Mouse (Mus musculus): ENCODE measurements around the gene S100a1. TPM values are rescaled to one million over a fixed set of nuclear protein-coding genes. Genes with fewer than 3 reads are reported as not detected.
A peak's percentile ranks its signal among the peaks of the same experiment; 100 is the strongest.

Gene S100a1
- polyA plus RNA-seq, 1 experiment = 189 TPM

DNA sequence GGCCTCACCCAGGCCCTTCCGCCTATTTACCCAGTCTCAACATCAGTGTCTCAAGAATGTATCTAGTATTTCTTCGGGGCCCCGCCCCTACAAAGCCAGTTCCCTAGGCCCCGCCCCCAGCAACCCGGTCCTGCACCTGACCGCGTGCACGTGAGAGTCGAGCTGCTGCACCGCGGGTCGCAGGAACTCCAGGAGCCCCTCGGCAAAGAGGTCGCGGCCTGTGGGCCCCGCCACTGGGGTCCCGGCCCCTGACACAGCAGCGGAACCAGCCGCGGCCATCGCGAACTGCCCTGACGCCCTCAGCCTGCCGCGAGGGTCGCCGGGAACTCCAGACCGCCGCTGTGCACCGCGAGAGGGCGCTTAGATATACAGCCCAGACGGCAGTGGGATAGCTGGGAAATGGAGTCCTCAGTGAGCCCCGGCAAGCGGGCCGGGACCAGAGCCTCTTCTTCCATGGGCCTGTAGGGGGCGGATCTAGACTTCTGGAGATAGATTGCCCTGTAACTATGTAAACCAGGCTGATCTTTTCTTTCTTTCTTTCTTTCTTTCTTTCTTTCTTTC, 23.4 kb downstream of the S100a1 start, which contains the start of gene Snapin:
TSS of gene Snapin (minus strand) at position 338 of the 561 bp plus-strand sequence.
- peak within 1 kb of the TSS; percentile 91 for H3K4me2 ChIP-seq (ENCODE audit: low read depth)
- H3K4me3 ChIP-seq = peak within 1 kb of the TSS; percentile 30
- peaks cover 11% of the 10 kb centered on the region for H3K79me2 ChIP-seq (ENCODE audit: control insufficient read depth, insufficient read depth)
- TF ChIP-seq MYOD1 (IDR thresholded peaks at IDR 0.05; ENCODE audit: control insufficient read depth in 1 of 3, insufficient read length in 2 of 3, low read depth in 2 of 3) = no peak
- TF ChIP-seq CEBPB (IDR thresholded peaks at IDR 0.05; ENCODE audit: insufficient read depth, poor library complexity, severe bottlenecking) = no peak
- no peak for TF ChIP-seq TCF3 (IDR thresholded peaks at IDR 0.05; ENCODE audit: insufficient read length, low read depth)
- TF ChIP-seq MAX (IDR thresholded peaks at IDR 0.05; ENCODE audit: low read depth) = no peak
- TF ChIP-seq TCF12 (IDR thresholded peaks at IDR 0.05; ENCODE audit: insufficient read depth, poor library complexity, severe bottlenecking) = no peak
- TF ChIP-seq REST (IDR thresholded peaks at IDR 0.05; ENCODE audit: insufficient read depth, insufficient read length) = no peak
- TF ChIP-seq SRF (IDR thresholded peaks at IDR 0.05; ENCODE audit: control insufficient read depth, insufficient read length, low read depth) = peak; percentile 64
- peak in 1 of 3 experiments; percentile 50 for TF ChIP-seq MYOG (IDR thresholded peaks at IDR 0.05; ENCODE audit: control insufficient read depth in 1 of 3, insufficient read depth in 1 of 3, insufficient read length in 2 of 3, low read depth in 2 of 3)
- peak; percentile 91 for TF ChIP-seq POLR2A (IDR thresholded peaks at IDR 0.05; ENCODE audit: insufficient read length, low read depth)
- peak; percentile 89 for TF ChIP-seq POLR2AphosphoS2 (IDR thresholded peaks at IDR 0.05; ENCODE audit: insufficient read length, low read depth)
- no peak for TF ChIP-seq USF1 (IDR thresholded peaks at IDR 0.05; ENCODE audit: low read depth)
- no peak for TF ChIP-seq E2F4 (IDR thresholded peaks at IDR 0.05; ENCODE audit: insufficient read depth)
- no peaks in the 10 kb centered on the region for H3K27me3 ChIP-seq (ENCODE audit: control insufficient read depth, insufficient read depth, insufficient read length)
- peaks cover 35% of the 10 kb centered on the region for H3K36me3 ChIP-seq (ENCODE audit: control insufficient read depth, insufficient read depth)
- peak within 1 kb of the TSS; percentile 97 for H3ac ChIP-seq (ENCODE audit: control insufficient read depth, insufficient read length)

DNA sequence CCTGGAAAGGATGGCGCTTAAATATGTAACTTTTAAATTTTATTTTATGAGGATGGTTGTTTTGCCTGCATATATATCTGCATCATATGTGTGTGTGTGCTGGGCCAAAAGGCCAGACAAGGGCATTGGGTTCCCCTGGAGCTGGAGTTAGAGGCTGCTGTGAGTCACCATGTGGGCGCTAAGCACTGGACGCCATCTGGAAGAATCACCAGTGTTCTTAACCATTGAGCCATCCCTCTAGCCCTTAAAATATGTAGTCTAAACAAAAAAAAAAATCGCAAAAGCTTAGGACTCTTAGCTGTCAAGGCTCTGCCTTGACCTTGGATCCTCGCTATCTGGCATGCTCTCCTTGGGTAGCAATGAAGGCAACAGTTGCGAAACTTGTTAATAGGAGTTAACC, 25.6 kb downstream of the S100a1 start:
- Histone ChIP-seq H3K4me3 (no peak overlapping the region), H3K79me2 (ENCODE audit: control insufficient read depth, insufficient read depth) (peaks cover 11% of the 10 kb centered on the region), H3ac (ENCODE audit: control insufficient read depth, insufficient read length) (no peak overlapping the region), H3K36me3 (ENCODE audit: control insufficient read depth, insufficient read depth) (peaks cover 49% of the 10 kb centered on the region), H3K27me3 (ENCODE audit: control insufficient read depth, insufficient read depth, insufficient read length) (no peaks in the 10 kb centered on the region), H3K4me2 (ENCODE audit: low read depth) (no peak overlapping the region)
- TF ChIP-seq REST (IDR thresholded peaks at IDR 0.05; ENCODE audit: insufficient read depth, insufficient read length) = no peak
- TF ChIP-seq CEBPB (IDR thresholded peaks at IDR 0.05; ENCODE audit: insufficient read depth, poor library complexity, severe bottlenecking) = 0 out of 2 replicates have a peak, but pooled peaks have one; percentile 4

DNA sequence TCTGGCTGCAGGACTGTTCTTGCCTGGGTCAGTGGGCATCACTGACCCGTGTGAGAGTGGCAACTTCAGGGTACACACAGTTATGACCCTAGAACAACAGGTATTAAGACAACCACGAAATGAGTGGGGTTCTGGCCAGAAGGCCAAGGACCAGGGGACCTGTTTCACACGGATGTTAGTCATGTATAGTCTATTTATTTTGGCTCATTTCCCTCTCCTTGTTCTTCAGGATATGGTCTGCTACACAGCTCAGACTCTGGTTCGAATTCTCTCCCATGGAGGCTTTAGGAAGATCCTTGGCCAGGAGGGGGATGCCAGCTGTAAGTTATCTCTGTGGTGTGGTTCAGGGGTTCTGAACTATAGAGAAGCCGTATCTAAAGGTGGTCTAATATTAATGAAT, 27.2 kb downstream of the S100a1 start:
- Histone ChIP-seq H3K4me2 (ENCODE audit: low read depth) (no peak overlapping the region), H3K4me3 (no peak overlapping the region), H3K79me2 (ENCODE audit: control insufficient read depth, insufficient read depth) (peaks cover 11% of the 10 kb centered on the region), H3ac (ENCODE audit: control insufficient read depth, insufficient read length) (no peak overlapping the region), H3K27me3 (ENCODE audit: control insufficient read depth, insufficient read depth, insufficient read length) (no peaks in the 10 kb centered on the region), H3K36me3 (ENCODE audit: control insufficient read depth, insufficient read depth) (peaks cover 62% of the 10 kb centered on the region)
- TF ChIP-seq POLR2AphosphoS2 (IDR thresholded peaks at IDR 0.05; ENCODE audit: insufficient read length, low read depth) (no peak), TCF12 (IDR thresholded peaks at IDR 0.05; ENCODE audit: insufficient read depth, poor library complexity, severe bottlenecking) (no peak), POLR2A (IDR thresholded peaks at IDR 0.05; ENCODE audit: insufficient read length, low read depth) (no peak), MAX (IDR thresholded peaks at IDR 0.05; ENCODE audit: low read depth) (no peak), SRF (IDR thresholded peaks at IDR 0.05; ENCODE audit: control insufficient read depth, insufficient read length, low read depth) (no peak), USF1 (IDR thresholded peaks at IDR 0.05; ENCODE audit: low read depth) (no peak), REST (IDR thresholded peaks at IDR 0.05; ENCODE audit: insufficient read depth, insufficient read length) (no peak), TCF3 (IDR thresholded peaks at IDR 0.05; ENCODE audit: insufficient read length, low read depth) (no peak), E2F4 (IDR thresholded peaks at IDR 0.05; ENCODE audit: insufficient read depth) (no peak), CEBPB (IDR thresholded peaks at IDR 0.05; ENCODE audit: insufficient read depth, poor library complexity, severe bottlenecking) (no peak), MYOD1 (IDR thresholded peaks at IDR 0.05; ENCODE audit: control insufficient read depth in 1 of 3, insufficient read length in 2 of 3, low read depth in 2 of 3) (no peak), MYOG (IDR thresholded peaks at IDR 0.05; ENCODE audit: control insufficient read depth in 1 of 3, insufficient read depth in 1 of 3, insufficient read length in 2 of 3, low read depth in 2 of 3) (no peak)

DNA sequence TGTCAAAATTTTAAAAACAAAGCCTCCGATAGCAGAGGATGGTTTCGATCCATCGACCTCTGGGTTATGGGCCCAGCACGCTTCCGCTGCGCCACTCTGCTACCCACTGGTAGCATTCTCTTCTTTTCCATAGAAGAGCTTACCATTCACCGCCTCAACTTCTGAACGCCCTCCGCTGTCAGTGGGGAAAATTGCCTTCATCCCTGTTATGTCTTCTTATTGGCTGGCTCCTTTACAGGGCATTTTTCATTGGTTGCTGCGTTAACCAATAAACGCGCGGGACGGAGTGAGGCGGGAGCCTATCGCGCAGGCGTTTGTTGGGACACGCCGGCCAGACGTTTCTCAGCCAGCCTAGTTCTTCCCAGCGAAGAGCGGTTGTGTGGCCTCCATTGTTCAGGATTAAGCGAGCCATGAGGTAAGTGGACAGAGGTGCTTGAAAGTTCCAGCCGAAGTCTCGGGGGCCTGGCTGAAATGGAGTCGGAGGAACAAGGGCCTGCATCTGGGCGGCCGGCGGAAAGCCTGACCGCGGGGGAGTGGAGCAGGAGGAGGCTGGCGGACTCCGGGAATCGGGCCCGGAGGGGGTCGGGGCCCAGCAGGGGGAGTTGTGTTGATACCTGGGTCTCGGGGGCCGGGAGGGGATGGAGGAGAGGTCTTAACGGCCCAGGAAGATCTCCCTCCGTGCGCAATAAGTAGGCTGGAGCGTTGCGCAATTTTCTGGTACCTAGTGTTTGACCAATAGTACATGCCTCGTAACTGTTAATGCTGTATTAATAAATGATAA, 38.2 kb downstream of the S100a1 start, which contains the start of gene Ilf2:
TSS of gene Ilf2 (plus strand) at position 296 of the 781 bp plus-strand sequence.
- Histone ChIP-seq H3K4me3 (peak within 1 kb of the TSS; percentile 86), H3K36me3 (ENCODE audit: control insufficient read depth, insufficient read depth) (peaks cover 11% of the 10 kb centered on the region), H3K27me3 (ENCODE audit: control insufficient read depth, insufficient read depth, insufficient read length) (no peaks in the 10 kb centered on the region), H3ac (ENCODE audit: control insufficient read depth, insufficient read length) (peak within 1 kb of the TSS; percentile 0), H3K4me2 (ENCODE audit: low read depth) (peak within 1 kb of the TSS; percentile 96), H3K79me2 (ENCODE audit: control insufficient read depth, insufficient read depth) (peaks cover 40% of the 10 kb centered on the region)
- TF ChIP-seq E2F4 (IDR thresholded peaks at IDR 0.05; ENCODE audit: insufficient read depth) (peak; percentile 11), POLR2AphosphoS2 (IDR thresholded peaks at IDR 0.05; ENCODE audit: insufficient read length, low read depth) (peak; percentile 84), MYOD1 (IDR thresholded peaks at IDR 0.05; ENCODE audit: control insufficient read depth in 1 of 3, insufficient read length in 2 of 3, low read depth in 2 of 3) (no peak), MAX (IDR thresholded peaks at IDR 0.05; ENCODE audit: low read depth) (no peak), TCF3 (IDR thresholded peaks at IDR 0.05; ENCODE audit: insufficient read length, low read depth) (no peak), TCF12 (IDR thresholded peaks at IDR 0.05; ENCODE audit: insufficient read depth, poor library complexity, severe bottlenecking) (no peak), CEBPB (IDR thresholded peaks at IDR 0.05; ENCODE audit: insufficient read depth, poor library complexity, severe bottlenecking) (peak; percentile 93), USF1 (IDR thresholded peaks at IDR 0.05; ENCODE audit: low read depth) (no peak), POLR2A (IDR thresholded peaks at IDR 0.05; ENCODE audit: insufficient read length, low read depth) (peak; percentile 77), SRF (IDR thresholded peaks at IDR 0.05; ENCODE audit: control insufficient read depth, insufficient read length, low read depth) (no peak), MYOG (IDR thresholded peaks at IDR 0.05; ENCODE audit: control insufficient read depth in 1 of 3, insufficient read depth in 1 of 3, insufficient read length in 2 of 3, low read depth in 2 of 3) (no peak), REST (IDR thresholded peaks at IDR 0.05; ENCODE audit: insufficient read depth, insufficient read length) (no peak)
